Mouse (Mus musculus) olfactory bulb, adult 2 months (tissue): ENCODE results near the gene Tgm5. TPM values are rescaled to one million over a fixed set of nuclear protein-coding genes. Genes with fewer than 3 reads are reported as not detected.
"Not testable (repeated sequence)": the region's sequence is repeated elsewhere in the genome, so short reads cannot be mapped to it uniquely, and the experiment has no call there.

Experiments used
- H3K27ac ChIP-seq: fragments of 200-500 bp; 2 replicates; pipeline ENCODE4 v1.5.1; 2012; ENCODE audit warnings: low read depth, low read length; ENCODE audit not compliant: insufficient read depth
- H3K4me1 ChIP-seq: fragments of 200-500 bp; 2 replicates; pipeline ENCODE4 v1.6.1; 2012; ENCODE audit warnings: low read length; ENCODE audit not compliant: control insufficient read depth, insufficient read depth
- H3K4me3 ChIP-seq: fragments of 200-500 bp; 2 replicates; pipeline ENCODE4 v1.5.1; 2012; ENCODE audit warnings: mild to moderate bottlenecking, low read depth, low read length, moderate library complexity; ENCODE audit not compliant: insufficient read depth
- CTCF ChIP-seq: fragments of 200-500 bp; IDR thresholded peaks from 2 replicates; pipeline ENCODE4 v1.5.1; 2012; ENCODE audit warnings: low read depth, mild to moderate bottlenecking, low read length, moderate library complexity; ENCODE audit not compliant: insufficient read depth
- POLR2A ChIP-seq: fragments of 200-500 bp; IDR thresholded peaks from 2 replicates; pipeline ENCODE4 v1.6.1; 2012; ENCODE audit warnings: mild to moderate bottlenecking, low read depth, low read length, moderate library complexity; ENCODE audit not compliant: insufficient read depth
- WGBS: fragments of 180-500 bp; shearing (Covaris S2); methylation state at CpG from one replicate; pipeline ENCODE4 v1.1.7; 2018; 5-methylcytosine and 5-hydroxymethylcytosine counted together
- polyA plus RNA-seq: library from polyadenylated mRNA; stranded (reverse); fragments of >200 nt; gene quantifications from 2 replicates; pipeline ENCODE4 v1.2.4, GENCODE M21; 2012; ENCODE audit warnings: low replicate concordance; ENCODE audit not compliant: missing spikeins, insufficient read depth, insufficient read length

Gene Tgm5
- polyA plus RNA-seq, 1 experiment = not detected

- no peak overlapping the region for H3K27ac ChIP-seq
- no peak for TF ChIP-seq POLR2A
- TF ChIP-seq CTCF = no peak
- H3K4me3 ChIP-seq = no peak overlapping the region
- WGBS = 61% methylated on average over 2 of the region's 2 CpGs
- H3K4me1 ChIP-seq = no peaks in the 10 kb centered on the region
Observed at GRCm38 (mm10) chr2:121054060-121054459, 31.6 kb downstream of the Tgm5 start.

DNA sequence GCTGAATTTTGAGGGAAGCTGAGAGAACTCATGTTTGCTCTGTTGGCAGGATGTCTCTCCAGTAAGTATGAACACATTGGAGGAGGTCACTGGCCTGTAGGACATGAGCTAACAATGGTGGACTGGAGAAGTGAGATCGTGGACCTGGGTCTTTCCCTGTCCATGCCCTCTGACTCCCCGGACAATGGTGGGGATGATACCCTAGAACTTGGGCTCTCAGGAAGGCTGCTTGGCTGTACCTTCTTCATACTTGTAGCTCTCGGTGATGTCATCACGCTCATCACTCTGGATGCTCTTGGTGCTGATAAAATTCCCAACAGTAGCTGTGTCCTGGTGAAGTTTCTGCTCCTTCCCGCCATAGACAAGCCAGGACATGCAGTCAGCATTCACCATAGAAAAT lies 33.5 kb downstream of the Tgm5 start:
- H3K4me3 ChIP-seq = no peak overlapping the region
- WGBS = 92% methylated on average over 5 of the region's 5 CpGs
- TF ChIP-seq POLR2A (no peak), CTCF (no peak)
- H3K4me1 ChIP-seq = no peaks in the 10 kb centered on the region
- no peak overlapping the region for H3K27ac ChIP-seq

- TF ChIP-seq POLR2A (no peak), CTCF (no peak)
- Histone ChIP-seq H3K4me1 (no peaks in the 10 kb centered on the region), H3K27ac (no peak overlapping the region), H3K4me3 (no peak overlapping the region)
- 87% methylated on average over 4 of the region's 4 CpGs for WGBS
Observed at GRCm38 (mm10) chr2:121045653-121046052, 40.0 kb downstream of the Tgm5 start.

GRCm38 (mm10) chr2:121041098-121041497 lies 44.5 kb downstream of the Tgm5 start:
- TF ChIP-seq CTCF = no peak
- TF ChIP-seq POLR2A = no peak
- 50% methylated on average over 5 of the region's 5 CpGs for WGBS
- no peaks in the 10 kb centered on the region for H3K4me1 ChIP-seq

DNA sequence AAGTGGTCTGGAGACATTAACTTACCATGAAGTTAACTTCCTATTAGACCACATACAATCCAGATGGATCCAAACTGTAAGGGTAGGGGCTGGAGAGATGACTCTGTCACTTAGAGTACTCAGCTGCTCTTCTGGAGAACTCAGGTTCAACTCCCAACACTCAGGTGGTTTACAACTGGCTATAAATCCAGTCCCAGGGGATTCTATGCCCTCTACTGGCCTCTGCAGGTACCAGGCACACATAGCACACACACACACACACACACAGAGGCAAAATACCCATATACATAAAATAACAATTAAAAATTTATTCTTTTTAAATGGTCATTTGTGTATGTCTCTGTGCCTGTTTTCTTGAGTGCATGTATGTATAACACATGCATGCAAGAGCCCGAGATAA lies 46.3 kb downstream of the Tgm5 start:
- no peak overlapping the region for H3K27ac ChIP-seq
- no peak overlapping the region for H3K4me3 ChIP-seq
- H3K4me1 ChIP-seq = no peaks in the 10 kb centered on the region
- whole genome bisulfite sequencing = 100% methylated on average over 1 of the region's 1 CpGs
- no peak for TF ChIP-seq POLR2A
- no peak for TF ChIP-seq CTCF

More at GRCm38 (mm10) chr2:121041098-121041497, 44.5 kb downstream of the Tgm5 start:
- no peak overlapping the region for H3K27ac ChIP-seq
- no peak overlapping the region for H3K4me3 ChIP-seq

DNA sequence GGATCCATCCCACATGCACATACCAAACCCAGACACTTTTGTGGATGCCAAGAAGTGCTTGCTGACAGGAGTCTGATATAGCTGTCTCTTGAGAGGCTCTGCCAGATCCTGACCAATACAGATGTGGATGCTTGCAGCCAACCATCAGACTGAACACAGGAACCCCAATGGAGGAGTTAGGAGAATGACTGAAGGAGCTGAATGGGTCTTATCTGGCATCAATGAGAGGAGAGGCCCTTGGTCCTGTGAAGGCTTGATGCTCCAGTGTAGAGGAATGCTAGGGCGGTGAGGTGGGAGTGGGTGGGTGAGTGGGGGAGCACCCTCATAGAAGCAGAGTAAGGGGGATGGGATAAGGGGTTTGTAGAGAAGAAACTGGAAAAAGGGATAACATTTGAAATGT lies 46.8 kb downstream of the Tgm5 start:
- not testable (repeated sequence) for H3K4me3 ChIP-seq, H3K4me1 ChIP-seq, H3K27ac ChIP-seq
- WGBS = 100% methylated on average over 1 of the region's 1 CpGs

GRCm38 (mm10) chr2:121036733-121037341 lies 48.8 kb downstream of the Tgm5 start, which contains the start of gene Epb42:
Gene Epb42, minus strand, starts transcription at chr2:121037072.
- Histone ChIP-seq H3K4me1 (no peaks in the 10 kb centered on the region), H3K4me3 (no peak within 1 kb of the TSS), H3K27ac (no peak within 1 kb of the TSS)
- WGBS = 80% methylated on average over 5 of the region's 5 CpGs
- TF ChIP-seq POLR2A (no peak), CTCF (no peak)

DNA sequence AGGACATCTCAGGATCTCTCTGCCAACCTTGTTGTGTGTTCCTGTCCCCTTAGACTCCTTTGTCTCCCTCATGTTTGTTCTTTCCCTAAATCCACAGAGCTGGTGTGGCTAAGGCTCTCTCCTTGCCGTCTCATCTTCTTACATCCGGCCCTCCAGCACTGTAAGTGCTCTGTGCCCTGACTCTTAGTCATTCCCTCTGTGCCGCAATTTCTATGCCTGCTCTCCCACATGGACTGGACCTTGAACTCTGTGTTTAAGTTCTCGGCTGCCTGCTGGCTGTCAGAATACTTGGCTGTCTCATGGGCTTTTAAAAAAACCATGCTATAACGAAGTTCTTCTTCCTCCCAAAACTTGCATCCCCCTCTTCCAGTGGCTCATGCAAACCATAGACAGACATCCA lies 62.7 kb downstream of the Tgm5 start:
- 71% methylated on average over 5 of the region's 5 CpGs for WGBS
- TF ChIP-seq CTCF (no peak), POLR2A (no peak)
- no peak overlapping the region for H3K4me3 ChIP-seq
- no peak overlapping the region for H3K27ac ChIP-seq
- H3K4me1 ChIP-seq = no peaks in the 10 kb centered on the region

GRCm38 (mm10) chr2:121017151-121017550 lies 68.5 kb downstream of the Tgm5 start:
- TF ChIP-seq POLR2A (no peak), CTCF (no peak)
- WGBS = 93% methylated on average over 1 of the region's 1 CpGs
- Histone ChIP-seq H3K4me1 (no peaks in the 10 kb centered on the region), H3K27ac (no peak overlapping the region), H3K4me3 (no peak overlapping the region)

DNA sequence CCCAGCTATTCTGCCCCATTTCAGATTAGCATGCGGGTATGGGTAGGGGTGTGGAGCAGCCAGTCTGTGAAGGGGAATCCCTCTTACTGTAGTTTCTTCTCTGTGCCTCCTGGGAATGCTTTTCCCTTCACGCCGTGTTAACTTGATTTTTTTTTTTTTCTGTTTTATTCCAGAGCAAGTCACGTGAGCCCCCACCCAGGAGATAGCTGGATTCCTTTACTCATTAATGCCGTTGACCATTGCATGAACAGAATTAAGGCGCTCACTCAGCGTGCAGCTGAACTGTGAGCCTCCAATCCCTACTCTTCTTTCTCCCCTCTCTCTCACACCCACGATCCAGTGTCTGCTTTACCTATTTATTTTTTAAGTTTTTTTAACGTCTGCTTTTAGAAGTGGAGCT lies 69.4 kb downstream of the Tgm5 start:
- no peak overlapping the region for H3K27ac ChIP-seq
- 90% methylated on average over 9 of the region's 9 CpGs for WGBS
- H3K4me1 ChIP-seq = no peaks in the 10 kb centered on the region
- TF ChIP-seq CTCF (no peak), POLR2A (no peak)
- H3K4me3 ChIP-seq = no peak overlapping the region
